Mouse (Mus musculus): ENCODE results near the gene Zfp672.
"Not testable (repeated sequence)": the region's sequence is repeated elsewhere in the genome, so short reads cannot be mapped to it uniquely, and the experiment has no call there.

Gene Zfp672

GRCm38 (mm10) chr11:58330276-58331148, at the start of gene Zfp672, which contains the start of gene Sh3bp5l:
Gene Zfp672, minus strand, starts transcription at chr11:58330339.
Gene Sh3bp5l, plus strand, starts transcription at chr11:58330724.
- DNase-seq: peak; percentile 93

- DNase-seq: no peak
Observed at GRCm38 (mm10) chr11:58379516-58379915, 49.4 kb upstream of the Zfp672 start.

GRCm38 (mm10) chr11:58378763-58379278, 48.7 kb upstream of the Zfp672 start, which contains the start of gene Lypd8:
Gene Lypd8, plus strand, starts transcription at chr11:58379043.
- no peak for DNase-seq

- no peak for DNase-seq
Observed at GRCm38 (mm10) chr11:58377686-58378085, 47.5 kb upstream of the Zfp672 start.

- DNase-seq: no peak
Observed at GRCm38 (mm10) chr11:58377273-58377672, 47.1 kb upstream of the Zfp672 start.

- not testable (repeated sequence) for DNase-seq
Observed at GRCm38 (mm10) chr11:58366191-58366590, 36.1 kb upstream of the Zfp672 start.

GRCm38 (mm10) chr11:58364454-58364853, 34.3 kb upstream of the Zfp672 start:
- DNase-seq: no peak

- DNase-seq: not testable (repeated sequence)
Observed at GRCm38 (mm10) chr11:58362562-58362961, 32.4 kb upstream of the Zfp672 start.

GRCm38 (mm10) chr11:58357844-58358534, 27.9 kb upstream of the Zfp672 start:
- DNase-seq: peak; percentile 19

- DNase-seq: no peak
Observed at GRCm38 (mm10) chr11:58357042-58357441, 26.9 kb upstream of the Zfp672 start.

GRCm38 (mm10) chr11:58354927-58355326, 24.8 kb upstream of the Zfp672 start:
- no peak for DNase-seq

GRCm38 (mm10) chr11:58354476-58354875, 24.3 kb upstream of the Zfp672 start:
- no peak for DNase-seq

- DNase-seq: no peak
Observed at GRCm38 (mm10) chr11:58353709-58354108, 23.6 kb upstream of the Zfp672 start.

GRCm38 (mm10) chr11:58352681-58353548, 22.8 kb upstream of the Zfp672 start:
- DNase-seq: no peak

- DNase-seq: no peak
Observed at GRCm38 (mm10) chr11:58351179-58351578, 21.0 kb upstream of the Zfp672 start.

GRCm38 (mm10) chr11:58350628-58351027, 20.5 kb upstream of the Zfp672 start:
- DNase-seq: no peak

GRCm38 (mm10) chr11:58346745-58347144, 16.6 kb upstream of the Zfp672 start:
- no peak for DNase-seq

- peak; percentile 75 for DNase-seq
Observed at GRCm38 (mm10) chr11:58334746-58335145, 4.6 kb upstream of the Zfp672 start.

GRCm38 (mm10) chr11:58331546-58331945, 1.4 kb upstream of the Zfp672 start:
- DNase-seq: no peak

GRCm38 (mm10) chr11:58331149-58331495, 983 bp upstream of the Zfp672 start:
- no peak for DNase-seq

GRCm38 (mm10) chr11:58329906-58330275, 248 bp downstream of the Zfp672 start:
- DNase-seq: no peak

GRCm38 (mm10) chr11:58326781-58327180, 3.4 kb downstream of the Zfp672 start:
- no peak for DNase-seq
